Mouse (Mus musculus): ENCODE measurements around the gene Lgals2. TPM values are rescaled to one million over a fixed set of nuclear protein-coding genes. Genes with fewer than 3 reads are reported as not detected.
A peak's percentile ranks its signal among the peaks of the same experiment; 100 is the strongest.

The Lgals2 gene
- polyA plus RNA-seq, 1 experiment from 2014 or later, result not detected

DNA sequence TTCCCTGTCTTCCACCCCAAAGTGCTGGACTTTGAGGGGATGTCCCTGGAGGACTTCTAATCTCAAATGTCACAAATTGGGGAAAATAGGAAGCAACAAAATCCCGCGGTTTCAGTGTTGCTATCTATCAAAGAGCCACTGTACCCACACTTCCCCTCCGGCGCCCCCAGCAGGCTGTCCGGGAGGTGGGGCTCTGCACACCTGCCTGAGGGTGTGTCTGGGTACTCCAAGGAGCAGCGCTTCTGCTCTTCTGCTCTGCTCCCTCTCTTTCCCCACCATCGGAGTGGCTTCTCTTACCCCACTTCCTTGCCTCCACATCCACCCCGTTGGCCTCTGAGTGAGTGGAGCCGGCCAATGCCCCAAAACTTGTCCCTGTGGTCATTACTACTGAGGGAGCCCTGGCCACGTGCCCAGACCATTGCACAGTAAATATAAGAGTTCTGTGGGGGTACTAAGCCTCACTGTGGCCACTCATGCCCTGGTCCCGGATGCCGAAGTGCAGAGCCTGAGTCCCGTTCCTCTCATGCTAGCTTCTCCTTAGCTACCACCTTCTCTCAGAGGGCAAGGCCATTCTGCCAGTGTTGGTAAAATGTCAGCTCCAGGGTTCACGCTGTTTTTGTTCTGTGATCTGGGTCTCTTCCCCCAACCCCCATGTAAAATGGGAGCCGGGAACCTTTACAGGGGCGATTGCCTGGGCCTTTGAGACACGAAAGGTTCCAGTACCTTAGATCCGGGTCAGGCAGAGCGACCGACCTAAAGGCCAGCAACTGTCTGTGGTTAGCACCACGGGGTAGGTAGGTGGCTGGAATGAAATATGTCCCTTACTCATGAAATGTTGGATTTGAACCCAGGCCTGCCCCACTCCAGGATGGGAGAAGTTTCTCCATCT, 11.5 kb downstream of the Lgals2 start:
- Histone ChIP-seq H3K4me3 (ENCODE audit: low read depth, low read length) (peak overlapping the region; percentile 15; the same call in 1 of the 2 replicates), H3K9ac (ENCODE audit: low read length) (no peak overlapping the region)

DNA sequence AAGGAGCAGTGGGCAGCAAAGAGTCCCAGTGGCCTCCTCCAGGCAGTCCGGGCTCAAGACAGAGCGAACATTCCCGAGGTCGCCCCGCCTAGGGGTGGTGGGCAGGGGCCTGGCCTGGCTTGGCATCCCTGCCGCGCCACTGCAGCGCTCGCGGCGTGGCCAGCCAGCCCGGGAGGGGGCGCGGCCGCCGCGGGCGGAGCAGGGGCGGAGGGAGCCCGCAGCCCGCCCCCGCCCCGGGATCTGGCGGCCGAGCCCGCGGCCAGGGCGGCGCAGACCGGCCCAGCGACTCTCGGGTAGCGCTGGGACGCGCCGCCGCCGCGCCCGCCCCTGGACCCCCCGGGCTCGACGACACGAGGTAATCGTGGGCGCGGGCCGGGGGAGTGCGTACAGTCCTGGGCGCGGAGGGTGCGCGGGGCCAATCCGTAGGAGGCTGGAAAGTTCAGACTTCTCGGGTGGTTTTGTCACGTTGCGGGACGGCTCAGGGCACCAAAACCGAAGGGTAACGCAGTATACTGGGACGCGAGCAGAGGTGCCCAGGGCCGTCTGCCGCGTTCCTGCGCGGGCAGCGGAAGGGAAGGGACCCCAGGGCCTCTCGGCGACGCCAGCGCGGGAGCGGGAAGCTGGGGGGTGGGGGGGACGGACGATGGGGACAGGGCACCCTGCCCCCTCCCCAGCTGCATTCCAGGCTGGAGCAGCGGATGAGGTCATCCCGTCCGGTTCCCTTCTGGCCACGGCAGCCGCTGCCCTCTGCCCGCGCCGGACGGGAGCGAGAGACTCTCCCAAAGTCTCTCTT, 12.8 kb downstream of the Lgals2 start, which contains the start of gene Cdc42ep1:
TSS of gene Cdc42ep1 (plus strand) at position 254 of the 793 bp plus-strand sequence.
- Histone ChIP-seq H3K27ac (ENCODE audit: low read depth, low read length) (peak within 1 kb of the TSS; percentile 63), H3K36me3 (ENCODE audit: control insufficient read depth, insufficient read depth, low read length) (no peaks in the 10 kb centered on the region), H3K4me2 (ENCODE audit: low read depth) (peak within 1 kb of the TSS; percentile 87), H3K9ac (ENCODE audit: low read length) (peak within 1 kb of the TSS; percentile 58), H3K27me3 (ENCODE audit: control insufficient read depth, insufficient read depth, low read length) (peaks cover 18% of the 10 kb centered on the region), H3K4me3 (ENCODE audit: low read depth, low read length) (peak within 1 kb of the TSS; percentile 40), H3K4me1 (ENCODE audit: control insufficient read depth, insufficient read depth, low read length) (peaks cover 12% of the 10 kb centered on the region), H3K9me3 (ENCODE audit: control insufficient read depth, low read length) (no peaks in the 10 kb centered on the region)
- ATAC-seq (ENCODE audit: insufficient read depth, low FRiP score, low TSS enrichment) (peak; percentile 49; the same call in 1 of the 2 replicates), DNase-seq (ENCODE audit: low spot score) (peak; percentile 61)
- under 1% methylated on average over 78 of the region's 86 CpGs for WGBS

More for the DNA sequence above, 11.5 kb downstream of the Lgals2 start:
- 37% methylated on average over 21 of the region's 21 CpGs for WGBS
- Histone ChIP-seq H3K4me1 (ENCODE audit: control insufficient read depth, insufficient read depth, low read length) (peaks cover 12% of the 10 kb centered on the region), H3K27me3 (ENCODE audit: control insufficient read depth, insufficient read depth, low read length) (peaks cover 18% of the 10 kb centered on the region), H3K4me2 (ENCODE audit: low read depth) (peak overlapping the region; percentile 87), H3K27ac (ENCODE audit: low read depth, low read length) (no peak overlapping the region), H3K9me3 (ENCODE audit: control insufficient read depth, low read length) (no peaks in the 10 kb centered on the region), H3K36me3 (ENCODE audit: control insufficient read depth, insufficient read depth, low read length) (no peaks in the 10 kb centered on the region)
- ATAC-seq (ENCODE audit: insufficient read depth, low FRiP score, low TSS enrichment) (no peak), DNase-seq (ENCODE audit: low spot score) (no peak)

DNA sequence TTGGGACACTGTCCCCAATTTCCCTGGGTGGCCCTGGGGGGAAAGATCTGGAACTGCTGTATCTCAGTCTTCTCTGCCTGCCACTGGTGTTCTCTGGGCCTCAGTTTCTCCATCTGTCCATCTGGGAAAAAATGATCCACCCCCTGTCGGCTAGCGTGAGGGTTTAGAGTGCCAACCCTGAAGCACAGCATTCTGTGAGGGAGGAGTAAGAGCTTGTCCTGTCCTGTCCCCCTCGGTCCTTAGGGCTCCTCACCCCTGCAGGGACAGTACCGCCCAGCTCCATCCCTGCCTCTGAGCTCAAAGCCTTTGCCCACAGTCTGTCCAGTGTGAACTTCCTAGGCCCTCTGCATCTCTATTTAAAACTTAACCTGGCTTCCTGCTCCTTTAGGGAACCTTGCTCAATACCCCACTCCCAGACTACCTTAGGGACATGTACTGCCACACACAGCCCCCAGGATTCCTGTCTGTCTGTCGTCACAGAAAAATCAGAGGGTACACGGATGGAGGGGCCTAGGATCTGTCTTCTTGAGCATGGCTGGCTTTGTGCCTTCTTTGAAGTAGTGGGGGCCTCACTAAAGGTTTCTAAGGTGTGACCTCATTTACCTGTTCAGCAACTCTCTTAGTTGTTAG, 14.1 kb downstream of the Lgals2 start:
- Histone ChIP-seq H3K4me1 (ENCODE audit: control insufficient read depth, insufficient read depth, low read length) (peaks cover 13% of the 10 kb centered on the region), H3K36me3 (ENCODE audit: control insufficient read depth, insufficient read depth, low read length) (no peaks in the 10 kb centered on the region), H3K9ac (ENCODE audit: low read length) (no peak overlapping the region), H3K27me3 (ENCODE audit: control insufficient read depth, insufficient read depth, low read length) (peaks cover 18% of the 10 kb centered on the region), H3K9me3 (ENCODE audit: control insufficient read depth, low read length) (no peaks in the 10 kb centered on the region), H3K27ac (ENCODE audit: low read depth, low read length) (no peak overlapping the region), H3K4me2 (ENCODE audit: low read depth) (no peak overlapping the region), H3K4me3 (ENCODE audit: low read depth, low read length) (no peak overlapping the region)
- 42% methylated on average over 6 of the region's 6 CpGs for WGBS
- DNase-seq (ENCODE audit: low spot score) (no peak), ATAC-seq (ENCODE audit: insufficient read depth, low FRiP score, low TSS enrichment) (no peak)

DNA sequence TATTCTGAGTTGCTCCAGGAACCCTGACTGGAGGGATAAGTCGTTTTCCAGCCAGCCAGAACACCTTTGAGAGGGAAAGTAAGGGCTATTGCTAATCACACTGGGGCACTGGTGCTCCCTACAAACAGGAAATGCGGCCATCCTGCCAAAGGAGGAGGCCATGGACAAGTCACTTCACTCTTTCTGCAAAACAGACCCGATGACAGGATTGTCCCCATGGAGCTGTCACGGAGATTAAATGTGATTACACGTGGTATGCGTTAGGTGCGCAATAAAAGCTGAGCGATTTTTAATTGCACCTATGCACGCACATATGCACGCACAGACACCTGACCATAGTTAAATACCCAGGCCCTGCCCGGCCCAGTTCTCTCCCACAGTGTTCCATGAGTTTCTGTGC, 14.6 kb downstream of the Lgals2 start:
- Histone ChIP-seq H3K4me2 (ENCODE audit: low read depth) (no peak overlapping the region), H3K4me3 (ENCODE audit: low read depth, low read length) (no peak overlapping the region), H3K9me3 (ENCODE audit: control insufficient read depth, low read length) (no peaks in the 10 kb centered on the region), H3K27ac (ENCODE audit: low read depth, low read length) (no peak overlapping the region), H3K4me1 (ENCODE audit: control insufficient read depth, insufficient read depth, low read length) (peaks cover 18% of the 10 kb centered on the region), H3K36me3 (ENCODE audit: control insufficient read depth, insufficient read depth, low read length) (no peaks in the 10 kb centered on the region), H3K27me3 (ENCODE audit: control insufficient read depth, insufficient read depth, low read length) (peaks cover 18% of the 10 kb centered on the region), H3K9ac (ENCODE audit: low read length) (peak overlapping the region; percentile 7; the same call in 1 of the 2 replicates)
- DNase-seq (ENCODE audit: low spot score), result no peak
- no peak for ATAC-seq (ENCODE audit: insufficient read depth, low FRiP score, low TSS enrichment)
- WGBS, result 50% methylated on average over 11 of the region's 11 CpGs

DNA sequence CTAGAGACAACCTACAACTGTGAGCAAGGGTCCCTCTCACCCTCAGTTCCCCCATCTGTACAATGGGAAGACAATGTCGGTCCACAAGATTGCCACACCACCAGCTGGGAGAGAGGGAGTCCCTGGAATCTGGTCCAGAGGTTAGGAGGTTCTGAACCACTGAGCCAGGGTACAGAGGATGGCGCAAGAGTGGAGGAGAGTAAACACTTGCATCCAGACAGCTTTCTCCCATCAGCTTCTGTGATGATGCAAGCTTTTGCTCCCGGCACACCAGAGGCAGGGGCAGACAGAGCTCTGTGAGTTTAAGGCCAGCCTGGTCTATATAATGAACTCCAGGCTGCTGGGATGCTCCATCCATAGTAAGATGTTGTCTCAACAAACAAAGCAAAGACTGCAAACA, 15.1 kb downstream of the Lgals2 start:
- Histone ChIP-seq H3K27me3 (ENCODE audit: control insufficient read depth, insufficient read depth, low read length) (peaks cover 18% of the 10 kb centered on the region), H3K4me1 (ENCODE audit: control insufficient read depth, insufficient read depth, low read length) (peaks cover 23% of the 10 kb centered on the region), H3K4me3 (ENCODE audit: low read depth, low read length) (no peak overlapping the region), H3K9me3 (ENCODE audit: control insufficient read depth, low read length) (no peaks in the 10 kb centered on the region), H3K27ac (ENCODE audit: low read depth, low read length) (no peak overlapping the region), H3K4me2 (ENCODE audit: low read depth) (no peak overlapping the region), H3K9ac (ENCODE audit: low read length) (peak overlapping the region; percentile 7; the same call in 1 of the 2 replicates), H3K36me3 (ENCODE audit: control insufficient read depth, insufficient read depth, low read length) (no peaks in the 10 kb centered on the region)
- DNase-seq (ENCODE audit: low spot score) (no peak), ATAC-seq (ENCODE audit: insufficient read depth, low FRiP score, low TSS enrichment) (no peak)
- WGBS, result 48% methylated on average over 3 of the region's 3 CpGs

DNA sequence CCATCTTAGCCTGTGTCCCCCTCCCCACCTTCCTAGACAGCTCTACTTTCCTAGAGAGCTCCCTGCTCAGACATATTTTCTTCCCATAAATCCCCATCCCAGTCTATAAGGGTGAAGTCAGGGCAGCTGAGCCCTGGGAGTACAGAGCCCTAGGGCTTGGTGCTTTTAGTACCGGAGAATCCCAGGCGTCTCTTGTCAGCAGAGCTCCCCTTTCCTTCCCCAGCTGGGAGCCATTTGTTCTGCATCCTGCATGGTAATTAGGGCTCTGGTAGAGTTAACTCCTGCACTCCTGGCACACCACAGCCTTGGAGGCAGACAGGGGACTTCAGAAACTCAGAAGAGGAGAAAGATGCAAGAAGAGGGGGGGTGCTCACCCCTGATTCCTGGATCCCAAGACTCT, 15.6 kb downstream of the Lgals2 start:
- ATAC-seq (ENCODE audit: insufficient read depth, low FRiP score, low TSS enrichment), result peak; percentile 58; the same call in 1 of the 2 replicates
- peak; percentile 69 for DNase-seq (ENCODE audit: low spot score)
- Histone ChIP-seq H3K9ac (ENCODE audit: low read length) (no peak overlapping the region), H3K27me3 (ENCODE audit: control insufficient read depth, insufficient read depth, low read length) (peaks cover 18% of the 10 kb centered on the region), H3K4me3 (ENCODE audit: low read depth, low read length) (no peak overlapping the region), H3K9me3 (ENCODE audit: control insufficient read depth, low read length) (no peaks in the 10 kb centered on the region), H3K4me2 (ENCODE audit: low read depth) (no peak overlapping the region), H3K4me1 (ENCODE audit: control insufficient read depth, insufficient read depth, low read length) (peaks cover 25% of the 10 kb centered on the region), H3K27ac (ENCODE audit: low read depth, low read length) (no peak overlapping the region), H3K36me3 (ENCODE audit: control insufficient read depth, insufficient read depth, low read length) (no peaks in the 10 kb centered on the region)
- WGBS, result 7% methylated on average over 2 of the region's 2 CpGs

DNA sequence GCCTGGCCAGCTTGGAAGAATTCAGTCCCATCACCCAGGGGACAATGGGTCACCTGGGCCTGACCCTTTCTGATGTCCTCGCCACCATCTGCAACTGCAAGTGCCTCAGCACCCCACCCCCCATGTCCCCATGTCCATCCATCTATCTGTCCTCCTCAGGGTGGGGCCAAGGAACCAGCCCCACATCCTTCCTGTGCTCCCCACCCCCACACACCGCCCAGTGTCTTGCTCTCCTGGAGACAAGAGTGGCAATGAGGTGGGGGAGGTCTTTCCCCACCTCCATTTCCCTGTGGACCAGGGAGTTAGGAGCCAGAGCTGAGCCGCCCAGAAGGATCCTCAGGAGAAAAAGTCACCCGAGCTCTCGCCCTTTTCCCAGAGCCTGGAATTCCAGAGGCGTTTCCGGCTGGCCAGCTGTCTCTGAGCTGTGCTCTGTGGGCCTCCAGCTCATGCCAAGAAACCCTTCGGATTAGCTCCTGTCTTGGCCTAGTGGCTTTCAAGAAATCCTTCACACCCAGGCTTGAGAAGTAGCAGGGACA, 19.2 kb downstream of the Lgals2 start:
- H3K9me3 ChIP-seq (ENCODE audit: control insufficient read depth, low read length), result no peaks in the 10 kb centered on the region
- H3K4me2 ChIP-seq (ENCODE audit: low read depth), result no peak overlapping the region
- no peak for ATAC-seq (ENCODE audit: insufficient read depth, low FRiP score, low TSS enrichment)
- no peak overlapping the region; the same call in 1 of the 2 replicates for H3K9ac ChIP-seq (ENCODE audit: low read length)
- H3K36me3 ChIP-seq (ENCODE audit: control insufficient read depth, insufficient read depth, low read length), result no peaks in the 10 kb centered on the region
- peaks cover 35% of the 10 kb centered on the region for H3K4me1 ChIP-seq (ENCODE audit: control insufficient read depth, insufficient read depth, low read length)
- peak overlapping the region; percentile 63 for H3K27ac ChIP-seq (ENCODE audit: low read depth, low read length)
- WGBS, result 34% methylated on average over 8 of the region's 8 CpGs
- DNase-seq (ENCODE audit: low spot score), result no peak
- H3K4me3 ChIP-seq (ENCODE audit: low read depth, low read length), result no peak overlapping the region
- no peaks in the 10 kb centered on the region for H3K27me3 ChIP-seq (ENCODE audit: control insufficient read depth, insufficient read depth, low read length)
